Mouse (Mus musculus): ENCODE measurements around the gene Sprtn. TPM values are rescaled to one million over a fixed set of nuclear protein-coding genes. Genes with fewer than 3 reads are reported as not detected.

Gene Sprtn
- polyA plus RNA-seq, 1 experiment from 2014 or later = 8.3 TPM

DNA sequence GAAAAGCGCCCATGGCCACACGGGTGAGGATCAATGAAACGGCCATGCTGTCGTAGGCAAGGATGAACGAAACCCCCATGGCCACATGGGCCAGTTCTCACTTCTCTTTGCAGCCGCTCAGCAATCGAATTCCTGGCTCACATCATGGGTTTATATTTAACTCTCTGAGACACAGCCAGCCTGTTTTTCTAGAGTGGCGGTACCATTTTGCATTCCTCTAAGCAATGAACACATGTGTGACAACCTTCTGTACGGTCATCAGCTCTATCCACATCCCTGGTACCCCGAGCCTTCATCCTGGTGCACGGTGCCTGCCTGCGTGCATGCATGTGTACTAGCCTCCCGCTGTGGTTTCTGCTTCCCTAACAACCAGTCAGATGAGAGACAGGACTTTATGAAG lies 32.4 kb downstream of the Sprtn start:
- H3K36me3 ChIP-seq (ENCODE audit: control insufficient read depth, insufficient read depth, low read length) = no peaks in the 10 kb centered on the region
- no peak overlapping the region for H3K27ac ChIP-seq (ENCODE audit: low read length)
- H3K27me3 ChIP-seq (ENCODE audit: control insufficient read depth, insufficient read depth, low read length) = no peaks in the 10 kb centered on the region
- H3K9ac ChIP-seq (ENCODE audit: low read length) = no peak overlapping the region
- ATAC-seq (ENCODE audit: insufficient read depth, low FRiP score) = no peak
- WGBS = 81% methylated on average over 13 of the region's 13 CpGs
- no peak overlapping the region for H3K4me3 ChIP-seq (replicated peaks; ENCODE audit: low read length)
- H3K4me2 ChIP-seq (ENCODE audit: low read depth, low read length) = no peak overlapping the region
- peaks cover 7% of the 10 kb centered on the region; the same call in 1 of the 2 replicates for H3K4me1 ChIP-seq (ENCODE audit: control insufficient read depth, insufficient read depth, low read length)
- H3K9me3 ChIP-seq (replicated peaks; ENCODE audit: control insufficient read depth, low read length) = no peaks in the 10 kb centered on the region

DNA sequence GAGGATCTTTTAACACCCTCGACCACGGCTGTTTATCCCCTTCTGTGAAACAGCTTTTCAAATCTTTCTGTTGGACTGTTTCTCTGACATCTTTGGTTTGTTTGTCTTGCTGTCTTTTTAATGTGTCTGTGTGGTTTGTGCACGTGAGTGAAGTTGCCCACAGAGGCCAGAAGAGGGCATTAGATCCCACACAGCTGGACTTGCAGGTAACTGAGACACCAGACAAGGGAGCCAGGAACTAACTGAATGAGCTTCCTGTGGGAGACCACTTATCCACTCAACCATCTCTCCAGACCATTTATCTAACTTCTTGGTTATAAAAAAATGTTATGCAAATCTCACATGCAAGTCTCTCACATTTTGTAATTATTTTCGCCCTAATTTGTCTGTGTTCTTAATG lies 33.0 kb downstream of the Sprtn start:
- H3K27ac ChIP-seq (ENCODE audit: low read length) = no peak overlapping the region
- ATAC-seq (ENCODE audit: insufficient read depth, low FRiP score) = no peak
- 83% methylated on average over 4 of the region's 4 CpGs for WGBS

DNA sequence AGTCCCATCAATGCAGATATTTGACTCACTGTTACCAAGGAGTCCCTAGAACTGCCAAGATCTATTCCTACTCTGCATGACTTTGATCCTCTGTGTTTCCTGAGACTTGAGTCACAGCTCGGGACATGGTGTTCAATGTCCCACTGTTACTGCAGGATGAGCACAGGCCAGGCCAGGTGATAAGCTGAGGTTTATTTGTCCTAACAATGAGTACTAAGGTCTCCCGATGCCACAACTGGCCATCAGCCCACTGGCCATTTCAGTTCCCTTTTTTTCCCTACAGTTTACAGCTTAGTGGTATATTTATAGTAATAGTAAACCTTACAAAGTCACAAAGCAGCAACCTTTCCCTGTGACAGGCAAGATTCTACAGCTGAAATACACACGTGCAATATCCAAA lies 34.7 kb downstream of the Sprtn start:
- 70% methylated on average over 3 of the region's 3 CpGs for WGBS
- no peak for ATAC-seq (ENCODE audit: insufficient read depth, low FRiP score)
- no peaks in the 10 kb centered on the region for H3K27me3 ChIP-seq (ENCODE audit: control insufficient read depth, insufficient read depth, low read length)
- H3K36me3 ChIP-seq (ENCODE audit: control insufficient read depth, insufficient read depth, low read length) = no peaks in the 10 kb centered on the region
- no peak overlapping the region for H3K27ac ChIP-seq (ENCODE audit: low read length)
- H3K9me3 ChIP-seq (replicated peaks; ENCODE audit: control insufficient read depth, low read length) = no peaks in the 10 kb centered on the region
- no peaks in the 10 kb centered on the region for H3K4me1 ChIP-seq (ENCODE audit: control insufficient read depth, insufficient read depth, low read length)
- H3K4me3 ChIP-seq (replicated peaks; ENCODE audit: low read length) = no peak overlapping the region
- H3K9ac ChIP-seq (ENCODE audit: low read length) = no peak overlapping the region
- H3K4me2 ChIP-seq (ENCODE audit: low read depth, low read length) = no peak overlapping the region

More for the DNA sequence above, 33.0 kb downstream of the Sprtn start:
- H3K4me2 ChIP-seq (ENCODE audit: low read depth, low read length) = no peak overlapping the region
- H3K36me3 ChIP-seq (ENCODE audit: control insufficient read depth, insufficient read depth, low read length) = no peaks in the 10 kb centered on the region
- H3K4me1 ChIP-seq (ENCODE audit: control insufficient read depth, insufficient read depth, low read length) = peaks cover 7% of the 10 kb centered on the region; the same call in 1 of the 2 replicates
- H3K9ac ChIP-seq (ENCODE audit: low read length) = no peak overlapping the region
- no peaks in the 10 kb centered on the region for H3K9me3 ChIP-seq (replicated peaks; ENCODE audit: control insufficient read depth, low read length)
- no peaks in the 10 kb centered on the region for H3K27me3 ChIP-seq (ENCODE audit: control insufficient read depth, insufficient read depth, low read length)
- H3K4me3 ChIP-seq (replicated peaks; ENCODE audit: low read length) = no peak overlapping the region

DNA sequence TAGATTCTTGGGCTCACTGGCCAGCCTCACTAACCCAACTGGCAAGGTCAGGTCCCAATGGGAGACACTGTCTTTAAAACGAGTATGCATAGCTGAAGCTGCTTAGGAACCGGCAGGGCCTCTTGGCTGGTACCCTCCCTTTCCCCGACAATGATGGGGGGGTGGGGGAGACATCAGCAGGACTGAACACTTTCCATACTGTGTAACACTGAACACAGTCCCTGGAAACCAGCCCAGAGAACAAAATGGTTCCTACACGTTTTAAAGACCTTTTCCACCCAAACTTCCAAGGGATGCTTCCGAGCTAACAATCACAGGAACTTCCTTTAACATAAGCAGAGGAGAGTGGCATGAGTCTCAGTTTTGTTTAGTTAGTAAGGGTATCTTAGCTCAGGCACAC lies 37.4 kb downstream of the Sprtn start:
- WGBS = 86% methylated on average over 5 of the region's 5 CpGs
- Histone ChIP-seq H3K36me3 (ENCODE audit: control insufficient read depth, insufficient read depth, low read length) (peaks cover 5% of the 10 kb centered on the region), H3K4me2 (ENCODE audit: low read depth, low read length) (no peak overlapping the region), H3K9ac (ENCODE audit: low read length) (no peak overlapping the region), H3K4me1 (ENCODE audit: control insufficient read depth, insufficient read depth, low read length) (no peaks in the 10 kb centered on the region), H3K27ac (ENCODE audit: low read length) (no peak overlapping the region), H3K27me3 (ENCODE audit: control insufficient read depth, insufficient read depth, low read length) (no peaks in the 10 kb centered on the region), H3K4me3 (replicated peaks; ENCODE audit: low read length) (no peak overlapping the region), H3K9me3 (replicated peaks; ENCODE audit: control insufficient read depth, low read length) (no peaks in the 10 kb centered on the region)
- ATAC-seq (ENCODE audit: insufficient read depth, low FRiP score) = no peak

GRCm38 (mm10) chr8:124936699-124937098 lies 39.0 kb downstream of the Sprtn start:
- WGBS = 91% methylated on average over 10 of the region's 10 CpGs
- no peak for ATAC-seq (ENCODE audit: insufficient read depth, low FRiP score)

DNA sequence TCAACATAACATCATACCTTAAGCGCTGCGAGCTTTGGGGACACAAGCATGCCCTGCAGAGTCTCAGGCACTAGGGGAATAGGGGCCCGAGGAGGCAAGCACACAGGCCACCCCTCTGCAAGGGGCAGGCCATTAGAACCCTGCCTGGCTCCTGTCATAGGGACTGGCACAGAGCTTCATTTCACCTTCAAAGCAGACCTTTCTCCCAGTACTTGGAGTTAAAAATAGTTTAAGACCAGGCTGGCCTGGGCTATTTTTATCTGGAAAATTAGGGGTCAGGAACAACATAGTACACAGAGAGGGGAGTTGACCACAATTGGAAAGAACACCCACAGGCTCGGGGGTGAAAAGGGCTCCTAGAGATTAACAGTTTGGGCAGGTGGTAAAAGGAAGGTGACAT lies 39.6 kb downstream of the Sprtn start:
- no peaks in the 10 kb centered on the region for H3K9me3 ChIP-seq (replicated peaks; ENCODE audit: control insufficient read depth, low read length)
- H3K4me3 ChIP-seq (replicated peaks; ENCODE audit: low read length) = no peak overlapping the region
- H3K36me3 ChIP-seq (ENCODE audit: control insufficient read depth, insufficient read depth, low read length) = peaks cover 5% of the 10 kb centered on the region
- no peak overlapping the region for H3K4me2 ChIP-seq (ENCODE audit: low read depth, low read length)
- no peak overlapping the region for H3K27ac ChIP-seq (ENCODE audit: low read length)
- H3K9ac ChIP-seq (ENCODE audit: low read length) = no peak overlapping the region
- no peaks in the 10 kb centered on the region for H3K4me1 ChIP-seq (ENCODE audit: control insufficient read depth, insufficient read depth, low read length)
- no peaks in the 10 kb centered on the region for H3K27me3 ChIP-seq (ENCODE audit: control insufficient read depth, insufficient read depth, low read length)
- 93% methylated on average over 4 of the region's 4 CpGs for WGBS
- no peak for ATAC-seq (ENCODE audit: insufficient read depth, low FRiP score)

More at GRCm38 (mm10) chr8:124936699-124937098, 39.0 kb downstream of the Sprtn start:
- Histone ChIP-seq H3K27me3 (ENCODE audit: control insufficient read depth, insufficient read depth, low read length) (no peaks in the 10 kb centered on the region), H3K36me3 (ENCODE audit: control insufficient read depth, insufficient read depth, low read length) (peaks cover 5% of the 10 kb centered on the region), H3K27ac (ENCODE audit: low read length) (no peak overlapping the region), H3K9ac (ENCODE audit: low read length) (no peak overlapping the region), H3K4me2 (ENCODE audit: low read depth, low read length) (no peak overlapping the region), H3K4me3 (replicated peaks; ENCODE audit: low read length) (no peak overlapping the region), H3K4me1 (ENCODE audit: control insufficient read depth, insufficient read depth, low read length) (no peaks in the 10 kb centered on the region), H3K9me3 (replicated peaks; ENCODE audit: control insufficient read depth, low read length) (no peaks in the 10 kb centered on the region)

GRCm38 (mm10) chr8:124943801-124944200 lies 46.1 kb downstream of the Sprtn start:
- Histone ChIP-seq H3K27ac (ENCODE audit: low read length) (no peak overlapping the region), H3K4me2 (ENCODE audit: low read depth, low read length) (no peak overlapping the region), H3K4me3 (replicated peaks; ENCODE audit: low read length) (no peak overlapping the region), H3K27me3 (ENCODE audit: control insufficient read depth, insufficient read depth, low read length) (no peaks in the 10 kb centered on the region), H3K4me1 (ENCODE audit: control insufficient read depth, insufficient read depth, low read length) (peaks cover 16% of the 10 kb centered on the region), H3K9me3 (replicated peaks; ENCODE audit: control insufficient read depth, low read length) (no peaks in the 10 kb centered on the region), H3K9ac (ENCODE audit: low read length) (no peak overlapping the region), H3K36me3 (ENCODE audit: control insufficient read depth, insufficient read depth, low read length) (peaks cover 5% of the 10 kb centered on the region)
- WGBS = 93% methylated on average over 6 of the region's 6 CpGs
- no peak for ATAC-seq (ENCODE audit: insufficient read depth, low FRiP score)

DNA sequence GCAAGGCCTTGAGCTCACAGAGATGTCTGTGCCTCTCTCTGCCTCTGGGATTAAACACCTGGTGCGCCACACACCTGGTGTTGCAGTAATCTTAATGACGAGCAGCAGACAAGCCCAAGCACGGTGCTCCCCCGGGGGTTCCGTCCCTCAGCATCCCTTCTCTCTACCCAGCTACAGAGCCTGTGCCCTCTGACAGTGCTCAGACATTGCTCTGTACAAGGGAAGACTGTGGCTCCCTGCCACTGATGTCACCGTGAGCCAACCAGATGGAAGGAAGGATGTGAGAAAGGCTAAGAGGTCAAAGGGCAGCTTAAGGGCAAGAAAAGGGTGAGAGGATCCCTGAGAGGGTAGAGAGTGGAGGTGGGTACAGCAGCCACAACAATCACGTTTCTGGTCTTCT lies 46.7 kb downstream of the Sprtn start:
- no peak for ATAC-seq (ENCODE audit: insufficient read depth, low FRiP score)
- no peak overlapping the region for H3K9ac ChIP-seq (ENCODE audit: low read length)
- peaks cover 16% of the 10 kb centered on the region for H3K4me1 ChIP-seq (ENCODE audit: control insufficient read depth, insufficient read depth, low read length)
- H3K4me3 ChIP-seq (replicated peaks; ENCODE audit: low read length) = no peak overlapping the region
- H3K4me2 ChIP-seq (ENCODE audit: low read depth, low read length) = no peak overlapping the region
- no peaks in the 10 kb centered on the region for H3K9me3 ChIP-seq (replicated peaks; ENCODE audit: control insufficient read depth, low read length)
- WGBS = 61% methylated on average over 7 of the region's 7 CpGs
- H3K27me3 ChIP-seq (ENCODE audit: control insufficient read depth, insufficient read depth, low read length) = no peaks in the 10 kb centered on the region
- no peak overlapping the region for H3K27ac ChIP-seq (ENCODE audit: low read length)
- no peaks in the 10 kb centered on the region for H3K36me3 ChIP-seq (ENCODE audit: control insufficient read depth, insufficient read depth, low read length)

GRCm38 (mm10) chr8:124947865-124948732 lies 50.4 kb downstream of the Sprtn start:
- 0% methylated on average over 67 of the region's 67 CpGs for WGBS
- Histone ChIP-seq H3K9me3 (replicated peaks; ENCODE audit: control insufficient read depth, low read length) (no peaks in the 10 kb centered on the region), H3K9ac (ENCODE audit: low read length) (peak overlapping the region; percentile 98), H3K36me3 (ENCODE audit: control insufficient read depth, insufficient read depth, low read length) (no peaks in the 10 kb centered on the region), H3K4me1 (ENCODE audit: control insufficient read depth, insufficient read depth, low read length) (peaks cover 25% of the 10 kb centered on the region), H3K4me2 (ENCODE audit: low read depth, low read length) (peak overlapping the region; percentile 78), H3K27ac (ENCODE audit: low read length) (peak overlapping the region; percentile 99), H3K4me3 (replicated peaks; ENCODE audit: low read length) (peak overlapping the region; percentile 94), H3K27me3 (ENCODE audit: control insufficient read depth, insufficient read depth, low read length) (no peaks in the 10 kb centered on the region)
- ATAC-seq (ENCODE audit: insufficient read depth, low FRiP score) = peak; percentile 5; the same call in 1 of the 2 replicates

All from stomach, embryonic 16.5 days (tissue).